Mouse (Mus musculus) v-Abl transformed pro-B cells (cell line): ENCODE data around the gene Hexa.

Source experiments
- in situ Hi-C, 2 experiments: fragments of 400-800 bp; cut with MboI; formaldehyde crosslinking; loops; one replicate each; pipeline ENCODE4 v1.15.1; 2025; ENCODE audit not compliant: unreplicated experiment in 2 of 2

The Hexa gene

GRCm38 (mm10) chr9:59551620-59552031 is 12.3 kb downstream of the Hexa start:
- in situ Hi-C loops, result loop anchor here in 1 of 2 experiments (25.0 kb wide), 1 partner anchor 411 kb away; the partner anchor contains the start of gene Nr2e3

GRCm38 (mm10) chr9:59552610-59553009 is 13.3 kb downstream of the Hexa start:
- in situ Hi-C loops, result loop anchor here in 1 of 2 experiments (25.0 kb wide), 1 partner anchor 410 kb away; the partner anchor contains the start of gene Nr2e3

- in situ Hi-C loops, result loop anchor here in 1 of 2 experiments (25.0 kb wide), 1 partner anchor 409 kb away; the partner anchor contains the start of gene Nr2e3
These were observed 14.4 kb downstream of the Hexa start for GRCm38 (mm10) chr9:59553719-59554118.

- in situ Hi-C loops, result loop anchor here (5.0 to 25.0 kb wide), 3 partner anchors 107 to 397 kb away; partner anchors contain the start of gene Nr2e3 (in 1 of the 2)
These were observed 26.3 kb downstream of the Hexa start for GRCm38 (mm10) chr9:59565600-59565999.

- in situ Hi-C loops, result loop anchor here (5.0 to 25.0 kb wide), 3 partner anchors 105 to 395 kb away; partner anchors contain the start of gene Nr2e3 (in 1 of the 2)
These were observed 27.8 kb downstream of the Hexa start for GRCm38 (mm10) chr9:59567111-59567510.

- in situ Hi-C loops, result loop anchor here in 1 of 2 experiments (25.0 kb wide), 1 partner anchor 390 kb away; the partner anchor contains the start of gene Nr2e3
These were observed 32.5 kb downstream of the Hexa start for GRCm38 (mm10) chr9:59571852-59572251.

- in situ Hi-C loops, result loop anchor here in 1 of 2 experiments (25.0 kb wide), 2 partner anchors 385 to 1040 kb away; partner anchors contain the start of gene Nr2e3
These were observed 38.1 kb downstream of the Hexa start for GRCm38 (mm10) chr9:59577401-59577800.

GRCm38 (mm10) chr9:59577844-59578504 is 38.6 kb downstream of the Hexa start, which contains the start of gene Celf6:
TSS of gene Celf6 (plus strand) at chr9:59577917.
- in situ Hi-C loops, result loop anchor here in 1 of 2 experiments (25.0 kb wide), 2 partner anchors 384 to 1041 kb away; partner anchors contain the start of gene Nr2e3

- in situ Hi-C loops, result loop anchor here in 1 of 2 experiments (25.0 kb wide), 2 partner anchors 384 to 1041 kb away; partner anchors contain the start of gene Nr2e3
These were observed 39.1 kb downstream of the Hexa start for GRCm38 (mm10) chr9:59578505-59578867.

- in situ Hi-C loops, result loop anchor here (10.0 to 25.0 kb wide), 5 partner anchors 377 to 1048 kb away; partner anchors contain the start of gene Nr2e3 (in 1 of the 2)
These were observed 45.5 kb downstream of the Hexa start for GRCm38 (mm10) chr9:59584871-59585308.

- in situ Hi-C loops, result loop anchor here (10.0 to 25.0 kb wide), 5 partner anchors 374 to 1051 kb away; partner anchors contain the start of gene Nr2e3 (in 1 of the 2)
These were observed 48.9 kb downstream of the Hexa start for GRCm38 (mm10) chr9:59588252-59588651.

- in situ Hi-C loops, result loop anchor here (10.0 to 25.0 kb wide), 5 partner anchors 373 to 1052 kb away; partner anchors contain the start of gene Nr2e3 (in 1 of the 2)
These were observed 49.7 kb downstream of the Hexa start for GRCm38 (mm10) chr9:59588710-59589671.

- in situ Hi-C loops, result loop anchor here (10.0 to 25.0 kb wide), 5 partner anchors 372 to 1053 kb away; partner anchors contain the start of gene Nr2e3 (in 1 of the 2)
These were observed 50.5 kb downstream of the Hexa start for GRCm38 (mm10) chr9:59589703-59590439.

- in situ Hi-C loops, result no loop called here
These were observed 62.3 kb downstream of the Hexa start for GRCm38 (mm10) chr9:59601661-59602060.

GRCm38 (mm10) chr9:59605967-59606366 is 66.6 kb downstream of the Hexa start:
- in situ Hi-C loops, result no loop called here

- in situ Hi-C loops, result no loop called here
These were observed 71.6 kb downstream of the Hexa start for GRCm38 (mm10) chr9:59610950-59611349.
